Mouse (Mus musculus) ES-E14 (cell line): ENCODE results near the gene Krt16. TPM values are rescaled to one million over a fixed set of nuclear protein-coding genes. Genes with fewer than 3 reads are reported as not detected.

ENCODE experiments used
- DNase-seq: peaks from one replicate; pipeline ENCODE4 v3.0.0-alpha.2; 2013; ENCODE audit warnings: low read depth, low spot score
- H3K27ac ChIP-seq: 2 replicates; pipeline ENCODE4 v1.5.1; 2012; ENCODE audit warnings: low read depth, mild to moderate bottlenecking, low read length, moderate library complexity, mixed read lengths; ENCODE audit not compliant: poor library complexity, insufficient read depth, severe bottlenecking
- H3K36me3 ChIP-seq: 2 replicates; pipeline ENCODE4 v1.6.1; 2012; ENCODE audit warnings: mild to moderate bottlenecking, low read length, moderate library complexity, mixed read lengths; ENCODE audit not compliant: control insufficient read depth, poor library complexity, insufficient read depth, severe bottlenecking
- H3K4me1 ChIP-seq, 2 experiments: fragments of 150-350 bp in 1 of 2; sonication (generic) in 1 of 2; 2 replicates each; pipeline ENCODE4 v1.6.1; 2012; ENCODE audit warnings: low read length in 2 of 2, mild to moderate bottlenecking in 1 of 2, mixed read lengths in 1 of 2; ENCODE audit not compliant: control insufficient read depth in 2 of 2, insufficient read depth in 2 of 2, poor library complexity in 1 of 2
- H3K4me3 ChIP-seq, 2 experiments: fragments of 150-350 bp in 1 of 2; sonication (generic) in 1 of 2; 2 replicates each; pipeline ENCODE4 v1.5.1; 2012; ENCODE audit warnings: low read length in 2 of 2, low read depth in 1 of 2, mild to moderate bottlenecking in 1 of 2, mixed read lengths in 1 of 2; ENCODE audit not compliant: insufficient read depth in 1 of 2, poor library complexity in 1 of 2, severe bottlenecking in 1 of 2
- H3K9ac ChIP-seq: 2 replicates; pipeline ENCODE4 v1.6.1; 2012; ENCODE audit warnings: low read depth, mild to moderate bottlenecking, low read length, mixed read lengths; ENCODE audit not compliant: poor library complexity, insufficient read depth, severe bottlenecking
- H3K9me3 ChIP-seq: fragments of 150-350 bp; sonication (generic); 2 replicates; pipeline ENCODE4 v1.6.1; 2012; ENCODE audit warnings: low read depth, mild to moderate bottlenecking, low read length; ENCODE audit not compliant: control insufficient read depth, insufficient read depth
- CHD2 ChIP-seq: IDR thresholded peaks from 2 replicates; pipeline ENCODE4 v1.6.1; 2014; ENCODE audit warnings: mild to moderate bottlenecking, low read depth, low read length, inconsistent platforms
- HCFC1 ChIP-seq: IDR thresholded peaks from 2 replicates; pipeline ENCODE4 v1.6.1; 2012; ENCODE audit warnings: low read length, inconsistent platforms, borderline replicate concordance; ENCODE audit not compliant: insufficient read depth
- MAFK ChIP-seq: IDR thresholded peaks from 2 replicates; pipeline ENCODE4 v1.6.1; 2014; ENCODE audit warnings: mild to moderate bottlenecking, low read depth, low read length, inconsistent platforms; ENCODE audit not compliant: insufficient read depth
- ZC3H11A ChIP-seq: IDR thresholded peaks from 2 replicates; pipeline ENCODE4 v1.6.1; 2012; ENCODE audit warnings: low read depth, mild to moderate bottlenecking, inconsistent platforms, low read length, borderline replicate concordance
- ZNF384 ChIP-seq: IDR thresholded peaks from 2 replicates; pipeline ENCODE4 v1.6.1; 2012; ENCODE audit warnings: low read depth, low read length, inconsistent platforms
- in situ Hi-C, 2 experiments: fragments of 600-800 bp; cut with MboI; formaldehyde crosslinking; loops; one replicate each; pipeline ENCODE4 v1.15.1; 2025; ENCODE audit warnings: low sequenced_read_pairs in 2 of 2, inconsistent platforms in 1 of 2; ENCODE audit not compliant: unreplicated experiment in 2 of 2
- total RNA-seq: library from RNA; depleted of rRNA; stranded (reverse); fragments of 300-350 nt; gene quantifications from 2 replicates; pipeline ENCODE4 v1.2.3, GENCODE M21; 2012

Krt16 gene
- total RNA-seq, 1 experiment, result 0.31 TPM

GRCm38 (mm10) chr11:100281596-100282544 lies 33.2 kb upstream of the Krt16 start:
- in situ Hi-C loops, result loop anchor here in 1 of 2 experiments (5.0 to 25.0 kb wide), 2 partner anchors 210 to 895 kb away; partner anchors contain the start of gene Krt10
- Histone ChIP-seq H3K4me1 (peaks cover 2 to 42% of the 10 kb centered on the region in 2 experiments; a peak in 3 of 4 replicates), H3K9ac (no peak overlapping the region; the same call in 1 of the 2 replicates), H3K4me3 (no peak overlapping the region), H3K36me3 (no peaks in the 10 kb centered on the region), H3K27ac (peak overlapping the region; percentile 45; the same call in 1 of the 2 replicates), H3K9me3 (no peaks in the 10 kb centered on the region)
- no peak for TF ChIP-seq HCFC1
- TF ChIP-seq MAFK, result 0 out of 2 replicates have a peak, but pooled peaks have one; percentile 41
- TF ChIP-seq CHD2, result no peak
- TF ChIP-seq ZC3H11A, result peak; percentile 99
- TF ChIP-seq ZNF384, result 0 out of 2 replicates have a peak, but pooled peaks have one; percentile 23
- peak; percentile 95 for DNase-seq

DNA sequence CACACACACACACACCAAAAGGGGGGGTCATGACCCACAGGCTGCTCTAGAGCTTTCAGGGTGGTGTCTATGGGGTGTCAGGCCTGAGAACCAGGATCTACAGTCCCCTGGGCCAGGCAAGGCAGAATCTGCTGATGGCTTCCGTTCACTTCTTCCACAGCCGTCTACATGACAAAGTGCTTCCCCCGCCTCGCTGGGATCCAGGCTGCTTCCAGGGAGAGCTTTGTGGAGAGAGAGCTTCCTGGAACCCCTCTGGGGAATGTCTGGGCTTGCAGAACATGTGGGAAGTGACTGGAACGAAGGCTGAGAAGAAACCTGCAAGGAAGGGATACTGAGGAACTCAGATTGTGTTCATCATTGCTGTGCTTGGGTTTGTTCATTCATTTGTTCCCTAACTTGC lies 30.1 kb upstream of the Krt16 start:
- no peak overlapping the region for H3K27ac ChIP-seq
- in situ Hi-C loops, result loop anchor here in 1 of 2 experiments (25.0 kb wide), 1 partner anchor 891 kb away; the partner anchor contains the start of gene Krt10

DNA sequence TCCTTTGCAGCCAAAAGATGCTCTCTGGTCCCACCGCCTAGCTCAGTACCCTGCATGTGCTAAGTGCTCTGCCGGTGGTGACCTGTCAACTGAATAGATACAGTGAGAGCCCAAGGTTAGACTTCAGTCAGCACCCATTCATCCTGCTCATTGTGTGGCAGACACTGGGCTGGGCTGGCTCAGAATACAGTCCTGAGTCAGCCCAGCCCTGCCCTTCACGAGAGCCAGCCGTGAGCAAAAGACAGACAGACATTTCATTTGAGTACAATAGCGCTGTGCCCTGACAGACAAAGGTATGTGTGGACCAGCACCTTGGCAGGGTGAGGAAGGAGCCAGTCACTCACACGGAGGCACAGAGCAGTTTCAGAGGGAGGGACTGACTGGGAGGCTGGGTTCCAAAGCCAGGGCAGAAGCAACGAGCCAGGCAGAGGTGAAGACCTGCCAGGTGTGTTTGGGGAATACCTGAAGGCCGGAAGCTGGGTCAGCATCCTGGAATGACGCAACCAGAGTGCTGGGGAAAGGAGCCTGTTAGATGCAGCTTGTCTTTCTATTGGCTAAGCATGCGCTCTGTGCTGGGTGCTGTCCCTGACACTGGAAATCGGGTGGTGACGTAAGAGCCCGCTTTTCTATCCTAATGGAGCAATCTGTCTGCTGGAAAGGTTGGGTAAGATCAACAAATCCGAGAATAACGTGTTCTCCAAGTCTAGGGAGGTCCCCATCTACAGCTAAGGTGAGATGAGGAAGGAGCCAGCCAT lies 29.2 kb upstream of the Krt16 start:
- H3K4me3 ChIP-seq, result peak overlapping the region; percentile 7 to 9; a peak in 1 of 4 replicates
- no peaks in the 10 kb centered on the region for H3K9me3 ChIP-seq
- H3K27ac ChIP-seq, result peak overlapping the region; percentile 74
- no peak for DNase-seq
- H3K9ac ChIP-seq, result peak overlapping the region; percentile 36; the same call in 1 of the 2 replicates
- peaks cover 5 to 43% of the 10 kb centered on the region in 2 experiments; a peak in 3 of 4 replicates for H3K4me1 ChIP-seq
- TF ChIP-seq ZC3H11A, result no peak
- 0 out of 2 replicates have a peak, but pooled peaks have one; percentile 3 for TF ChIP-seq MAFK
- in situ Hi-C loops, result loop anchor here in 1 of 2 experiments (25.0 kb wide), 1 partner anchor 891 kb away; the partner anchor contains the start of gene Krt10
- no peaks in the 10 kb centered on the region for H3K36me3 ChIP-seq

More for the DNA sequence above, 30.1 kb upstream of the Krt16 start:
- no peak overlapping the region for H3K4me3 ChIP-seq
- H3K4me1 ChIP-seq, result peaks cover 5 to 41% of the 10 kb centered on the region in 2 experiments; a peak in 3 of 4 replicates
- no peaks in the 10 kb centered on the region for H3K36me3 ChIP-seq
- TF ChIP-seq HCFC1, result no peak
- no peak for TF ChIP-seq MAFK
- no peak for TF ChIP-seq ZNF384
- TF ChIP-seq CHD2, result no peak
- TF ChIP-seq ZC3H11A, result no peak
- no peak for DNase-seq
- no peak overlapping the region for H3K9ac ChIP-seq
- H3K9me3 ChIP-seq, result no peaks in the 10 kb centered on the region

DNA sequence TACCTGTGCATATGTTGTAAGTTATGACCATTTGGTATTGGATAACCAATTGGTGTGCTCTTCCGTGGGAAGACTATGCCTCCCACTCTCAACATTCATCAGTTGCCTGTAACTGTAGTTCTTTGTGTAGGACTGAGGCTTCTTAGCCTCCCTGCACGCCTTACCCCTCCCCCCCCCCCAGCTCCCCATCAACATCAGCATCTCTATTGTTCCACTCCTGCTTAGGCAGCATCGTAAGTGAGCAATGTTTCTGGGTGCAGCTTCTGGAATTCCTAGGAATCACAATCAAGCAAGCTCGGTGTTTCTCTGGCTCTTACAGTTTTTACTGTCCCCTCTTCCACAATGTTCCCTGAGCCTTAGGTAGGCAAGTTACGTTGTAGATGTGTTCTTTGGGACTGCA lies 26.8 kb upstream of the Krt16 start:
- Histone ChIP-seq H3K9ac (peak overlapping the region; percentile 27; the same call in 1 of the 2 replicates), H3K4me1 (peaks cover 8 to 47% of the 10 kb centered on the region in 2 experiments), H3K9me3 (no peaks in the 10 kb centered on the region), H3K27ac (peak overlapping the region; percentile 85; the same call in 1 of the 2 replicates), H3K4me3 (no peak overlapping the region), H3K36me3 (no peaks in the 10 kb centered on the region)
- TF ChIP-seq ZNF384 (no peak), CHD2 (0 out of 2 replicates have a peak, but pooled peaks have one; percentile 20), HCFC1 (no peak)
- in situ Hi-C loops, result loop anchor here in 1 of 2 experiments (25.0 kb wide), 1 partner anchor 888 kb away; the partner anchor contains the start of gene Krt10
- no peak for DNase-seq
